Mouse (Mus musculus): ENCODE results near the gene Pax8. TPM values are rescaled to one million over a fixed set of nuclear protein-coding genes. Genes with fewer than 3 reads are reported as not detected.

Gene Pax8
- polyA plus RNA-seq, 1 experiment from 2014 or later, result 1.1 TPM

- Histone ChIP-seq H3K27me3 (replicated peaks; ENCODE audit: low read depth, poor library complexity, severe bottlenecking) (0 out of 2 replicates have a peak, but pooled peaks cover 5% of the 10 kb centered on the region), H3K9me3 (no peaks in the 10 kb centered on the region), H3K36me3 (replicated peaks) (no peaks in the 10 kb centered on the region), H3K27ac (replicated peaks) (peak overlapping the region; percentile 40; the same call in 1 of the 2 replicates), H3K4me3 (no peak overlapping the region), H3K4me1 (peaks cover 15% of the 10 kb centered on the region)
- DNase-seq (ENCODE audit: low spot score), result no peak
- 37% methylated on average over 6 of the region's 6 CpGs for WGBS
Observed at GRCm38 (mm10) chr2:24455057-24455855, 20.1 kb downstream of the Pax8 start.

- Histone ChIP-seq H3K27ac (replicated peaks) (peak overlapping the region; percentile 40; the same call in 1 of the 2 replicates), H3K9me3 (no peaks in the 10 kb centered on the region), H3K27me3 (replicated peaks; ENCODE audit: low read depth, poor library complexity, severe bottlenecking) (no peaks in the 10 kb centered on the region), H3K4me3 (no peak overlapping the region), H3K36me3 (replicated peaks) (no peaks in the 10 kb centered on the region), H3K4me1 (peaks cover 15% of the 10 kb centered on the region)
- 26% methylated on average over 1 of the region's 1 CpGs for whole genome bisulfite sequencing
- no peak for DNase-seq (ENCODE audit: low spot score)
Observed at GRCm38 (mm10) chr2:24454429-24455011, 20.9 kb downstream of the Pax8 start.

GRCm38 (mm10) chr2:24453206-24453605, 22.2 kb downstream of the Pax8 start:
- peaks cover 15% of the 10 kb centered on the region for H3K4me1 ChIP-seq
- H3K9me3 ChIP-seq, result no peaks in the 10 kb centered on the region
- no peak overlapping the region for H3K4me3 ChIP-seq
- no peak for DNase-seq (ENCODE audit: low spot score)
- 89% methylated on average over 5 of the region's 5 CpGs for WGBS
- no peak overlapping the region for H3K27ac ChIP-seq (replicated peaks)
- H3K36me3 ChIP-seq (replicated peaks), result no peaks in the 10 kb centered on the region
- H3K27me3 ChIP-seq (replicated peaks; ENCODE audit: low read depth, poor library complexity, severe bottlenecking), result no peaks in the 10 kb centered on the region

DNA sequence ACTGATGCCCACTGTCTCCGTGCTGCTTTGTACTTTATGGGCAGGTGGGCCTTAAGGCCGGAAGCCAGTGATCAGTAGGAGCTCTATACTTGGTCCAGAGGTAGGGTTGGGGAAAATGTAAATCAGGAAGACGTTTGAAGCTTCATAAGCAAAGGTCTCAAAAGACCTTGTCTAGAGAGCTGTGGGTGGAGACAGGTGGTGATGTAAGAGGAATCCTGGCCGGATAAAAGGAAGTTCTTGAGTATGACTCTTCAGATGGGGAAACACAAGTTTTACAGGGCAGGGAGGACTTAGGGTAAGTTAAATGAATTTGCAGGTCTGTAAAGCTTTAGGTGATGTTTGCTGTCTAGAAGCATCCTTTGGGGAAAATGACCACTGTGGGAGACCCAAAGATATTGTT, 26.3 kb downstream of the Pax8 start:
- Histone ChIP-seq H3K27me3 (replicated peaks; ENCODE audit: low read depth, poor library complexity, severe bottlenecking) (no peaks in the 10 kb centered on the region), H3K36me3 (replicated peaks) (no peaks in the 10 kb centered on the region), H3K4me3 (no peak overlapping the region), H3K27ac (replicated peaks) (no peak overlapping the region), H3K4me1 (no peaks in the 10 kb centered on the region), H3K9me3 (no peaks in the 10 kb centered on the region)
- 81% methylated on average over 4 of the region's 4 CpGs for WGBS
- no peak for DNase-seq (ENCODE audit: low spot score)

DNA sequence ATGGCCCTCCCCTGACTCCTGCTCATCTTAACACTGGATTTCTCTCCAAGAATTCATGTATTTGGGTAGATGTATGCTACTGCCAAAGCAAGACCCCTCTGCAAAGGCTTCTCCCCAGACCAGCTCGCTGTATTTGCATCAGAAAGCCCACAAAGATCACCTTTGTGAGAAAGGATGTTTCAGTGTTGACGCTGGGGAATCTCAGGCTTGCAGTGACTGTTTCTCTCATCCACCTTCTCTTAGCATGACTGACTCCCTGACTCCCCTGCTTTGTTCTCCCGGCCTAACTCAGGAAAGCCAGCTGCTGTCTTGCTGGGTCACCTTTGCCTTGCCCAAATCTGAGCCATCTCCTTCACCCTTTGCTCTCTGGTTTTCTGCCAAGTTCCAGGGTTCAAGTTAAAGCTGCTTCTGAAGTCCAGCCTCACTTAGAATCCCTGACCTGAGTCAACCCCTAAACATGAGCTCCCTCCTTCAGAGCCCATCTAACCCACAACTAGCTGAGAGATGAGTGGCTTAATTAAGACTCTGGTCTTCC, 32.1 kb downstream of the Pax8 start:
- Histone ChIP-seq H3K4me3 (no peak overlapping the region), H3K27me3 (replicated peaks; ENCODE audit: low read depth, poor library complexity, severe bottlenecking) (peaks cover 11% of the 10 kb centered on the region; the same call in 1 of the 2 replicates), H3K27ac (replicated peaks) (no peak overlapping the region), H3K36me3 (replicated peaks) (no peaks in the 10 kb centered on the region), H3K4me1 (peaks cover 6% of the 10 kb centered on the region; the same call in 1 of the 2 replicates), H3K9me3 (no peaks in the 10 kb centered on the region)
- no peak for DNase-seq (ENCODE audit: low spot score)
- WGBS, result 40% methylated on average over 3 of the region's 3 CpGs

- H3K4me1 ChIP-seq, result peaks cover 6% of the 10 kb centered on the region; the same call in 1 of the 2 replicates
- H3K4me3 ChIP-seq, result no peak overlapping the region
- no peak overlapping the region for H3K27ac ChIP-seq (replicated peaks)
- no peak for DNase-seq (ENCODE audit: low spot score)
- H3K9me3 ChIP-seq, result no peaks in the 10 kb centered on the region
- H3K36me3 ChIP-seq (replicated peaks), result no peaks in the 10 kb centered on the region
- 54% methylated on average over 4 of the region's 4 CpGs for WGBS
- peaks cover 11% of the 10 kb centered on the region; the same call in 1 of the 2 replicates for H3K27me3 ChIP-seq (replicated peaks; ENCODE audit: low read depth, poor library complexity, severe bottlenecking)
Observed at GRCm38 (mm10) chr2:24442303-24442925, 33.0 kb downstream of the Pax8 start.

DNA sequence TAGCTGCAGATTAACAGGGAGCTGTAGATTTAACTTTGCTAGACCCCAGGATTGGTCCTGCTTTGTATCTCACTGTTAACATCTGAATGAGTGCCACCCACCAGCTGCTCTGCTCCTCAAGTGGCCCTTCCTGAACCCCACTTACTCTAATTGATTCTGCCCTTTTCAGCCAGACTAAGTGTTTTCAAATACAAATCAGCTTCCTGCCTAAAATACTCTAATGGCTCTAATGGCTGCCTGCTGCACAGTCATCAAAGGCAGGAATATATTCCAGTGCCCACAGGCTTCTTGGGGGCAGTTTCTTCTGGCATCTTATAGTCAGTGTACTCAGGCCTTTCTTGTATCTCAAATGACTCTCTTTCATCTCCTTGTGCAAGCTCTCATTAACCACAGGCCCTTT, 33.5 kb downstream of the Pax8 start:
- Histone ChIP-seq H3K4me1 (peaks cover 6% of the 10 kb centered on the region; the same call in 1 of the 2 replicates), H3K27ac (replicated peaks) (no peak overlapping the region), H3K4me3 (no peak overlapping the region), H3K9me3 (no peaks in the 10 kb centered on the region), H3K36me3 (replicated peaks) (no peaks in the 10 kb centered on the region), H3K27me3 (replicated peaks; ENCODE audit: low read depth, poor library complexity, severe bottlenecking) (peaks cover 11% of the 10 kb centered on the region; the same call in 1 of the 2 replicates)
- no peak for DNase-seq (ENCODE audit: low spot score)

GRCm38 (mm10) chr2:24440056-24440455, 35.3 kb downstream of the Pax8 start:
- H3K9me3 ChIP-seq, result no peaks in the 10 kb centered on the region
- H3K27ac ChIP-seq (replicated peaks), result no peak overlapping the region
- no peak overlapping the region for H3K4me3 ChIP-seq
- H3K36me3 ChIP-seq (replicated peaks), result no peaks in the 10 kb centered on the region
- WGBS, result 90% methylated on average over 2 of the region's 2 CpGs
- H3K27me3 ChIP-seq (replicated peaks; ENCODE audit: low read depth, poor library complexity, severe bottlenecking), result peaks cover 22% of the 10 kb centered on the region
- H3K4me1 ChIP-seq, result peaks cover 6% of the 10 kb centered on the region; the same call in 1 of the 2 replicates
- no peak for DNase-seq (ENCODE audit: low spot score)

GRCm38 (mm10) chr2:24435699-24436098, 39.7 kb downstream of the Pax8 start:
- Histone ChIP-seq H3K27ac (replicated peaks) (no peak overlapping the region), H3K36me3 (replicated peaks) (no peaks in the 10 kb centered on the region), H3K4me3 (no peak overlapping the region), H3K27me3 (replicated peaks; ENCODE audit: low read depth, poor library complexity, severe bottlenecking) (peaks cover 22% of the 10 kb centered on the region), H3K4me1 (no peaks in the 10 kb centered on the region), H3K9me3 (no peaks in the 10 kb centered on the region)
- DNase-seq (ENCODE audit: low spot score), result no peak
- WGBS, result 77% methylated on average over 11 of the region's 11 CpGs

DNA sequence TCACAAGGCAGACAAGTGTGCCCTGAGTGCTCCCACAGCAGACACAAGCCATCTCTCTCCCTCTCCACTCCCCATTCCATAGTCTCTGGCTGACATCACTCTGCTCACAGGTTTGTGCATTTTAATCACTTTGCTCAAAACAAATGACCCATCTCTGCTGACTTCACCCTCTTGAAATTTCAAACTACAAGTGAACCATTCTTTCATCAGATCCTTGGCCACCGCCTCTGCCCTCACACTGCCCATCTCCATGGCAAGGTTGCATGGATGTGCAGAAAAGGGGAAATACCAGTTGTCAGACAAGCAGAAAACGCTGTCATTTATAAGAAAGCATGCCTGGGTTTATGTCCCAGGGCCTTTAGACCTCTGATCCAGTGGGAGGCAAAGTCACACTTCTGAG, 40.7 kb downstream of the Pax8 start:
- H3K9me3 ChIP-seq, result no peaks in the 10 kb centered on the region
- 85% methylated on average over 2 of the region's 2 CpGs for WGBS
- no peak overlapping the region for H3K4me3 ChIP-seq
- H3K36me3 ChIP-seq (replicated peaks), result no peaks in the 10 kb centered on the region
- H3K27ac ChIP-seq (replicated peaks), result no peak overlapping the region
- H3K27me3 ChIP-seq (replicated peaks; ENCODE audit: low read depth, poor library complexity, severe bottlenecking), result peaks cover 15% of the 10 kb centered on the region; the same call in 1 of the 2 replicates
- DNase-seq (ENCODE audit: low spot score), result no peak
- no peaks in the 10 kb centered on the region for H3K4me1 ChIP-seq

DNA sequence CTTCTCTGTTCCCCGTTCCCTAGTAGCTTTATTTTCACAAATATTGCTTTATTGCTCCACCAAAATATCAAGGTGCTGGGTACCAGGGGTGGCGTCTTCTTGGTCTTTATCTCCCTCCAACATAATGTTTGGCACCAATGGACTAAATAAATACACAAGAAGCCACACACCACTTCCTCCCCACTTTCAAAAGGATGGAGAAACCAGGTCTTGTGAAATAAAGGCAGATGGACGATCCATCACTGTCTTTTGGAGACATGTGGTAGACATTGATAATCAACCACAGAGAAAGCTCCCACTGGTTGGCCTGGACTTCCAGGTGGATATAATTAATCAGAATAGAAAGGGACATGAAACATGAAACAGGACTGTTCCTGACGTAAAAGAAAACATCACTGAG, 45.6 kb downstream of the Pax8 start:
- 77% methylated on average over 4 of the region's 4 CpGs for WGBS
- H3K4me1 ChIP-seq, result peaks cover 6% of the 10 kb centered on the region; the same call in 1 of the 2 replicates
- H3K4me3 ChIP-seq, result no peak overlapping the region
- H3K27me3 ChIP-seq (replicated peaks; ENCODE audit: low read depth, poor library complexity, severe bottlenecking), result peaks cover 7% of the 10 kb centered on the region; the same call in 1 of the 2 replicates
- no peak overlapping the region for H3K27ac ChIP-seq (replicated peaks)
- H3K9me3 ChIP-seq, result no peaks in the 10 kb centered on the region
- no peaks in the 10 kb centered on the region for H3K36me3 ChIP-seq (replicated peaks)
- no peak for DNase-seq (ENCODE audit: low spot score)

DNA sequence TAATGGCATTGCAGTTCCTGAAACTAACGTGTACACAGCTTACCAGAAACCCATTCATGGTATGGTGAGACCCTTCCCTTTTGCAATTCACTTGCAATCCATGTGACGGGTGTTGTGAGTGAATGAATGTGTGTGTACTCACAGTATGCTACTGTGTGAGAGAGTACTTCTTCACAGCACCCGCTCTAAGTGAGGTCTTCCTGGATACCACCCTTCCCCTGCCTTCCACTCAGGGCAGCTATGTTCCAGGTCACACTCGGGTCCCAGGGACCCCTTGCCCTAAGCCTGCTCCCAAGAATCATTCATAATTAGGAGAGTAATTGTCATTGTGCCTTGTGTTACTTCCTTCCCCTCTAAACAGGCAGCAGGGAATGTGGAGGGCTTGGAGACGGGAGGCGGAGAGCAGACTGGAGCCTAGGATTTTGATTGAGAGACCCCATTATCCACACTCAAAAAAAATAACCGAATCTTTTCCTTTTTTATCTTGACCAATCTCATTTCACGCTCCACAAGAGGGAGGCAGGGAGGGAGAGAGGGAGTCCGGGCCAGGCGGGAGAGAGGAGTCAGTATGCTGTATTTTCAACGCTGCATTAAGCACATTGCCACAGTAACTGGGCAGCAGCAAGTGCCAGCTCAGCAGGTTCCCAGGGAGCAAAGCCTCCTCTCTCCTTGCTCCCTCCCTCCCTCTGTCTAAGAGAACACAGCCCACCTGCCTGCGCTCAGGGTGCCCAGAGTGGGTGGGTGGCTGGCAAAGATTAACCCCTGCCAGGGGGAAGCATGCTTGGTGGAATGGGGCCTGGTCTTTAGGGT, 47.3 kb downstream of the Pax8 start:
- 37% methylated on average over 12 of the region's 12 CpGs for WGBS

More for the DNA sequence above, 47.3 kb downstream of the Pax8 start:
- 0 out of 2 replicates have a peak, but pooled peaks cover 4% of the 10 kb centered on the region for H3K27me3 ChIP-seq (replicated peaks; ENCODE audit: low read depth, poor library complexity, severe bottlenecking)
- H3K4me3 ChIP-seq, result no peak overlapping the region
- peaks cover 6% of the 10 kb centered on the region; the same call in 1 of the 2 replicates for H3K4me1 ChIP-seq
- no peaks in the 10 kb centered on the region for H3K36me3 ChIP-seq (replicated peaks)
- H3K27ac ChIP-seq (replicated peaks), result no peak overlapping the region
- no peak for DNase-seq (ENCODE audit: low spot score)
- H3K9me3 ChIP-seq, result no peaks in the 10 kb centered on the region
